12 mouse cellular contexts compared by ENCODE assay signal in genomic region chr13:90152536-90153273, GRCm38 (mm10).
DNase-seq lines count a peak whose midpoint lies in the region; TF ChIP-seq lines count a peak whose summit lies in the region.
"Had no signal": no experiment of that assay in that cellular context is flagged by ENCODE, and none has a peak within 500 bp of the region (broad histone marks: within the 10 kb centered on the region; RNA-seq: fewer than 3 reads in every experiment).

No protein-coding gene starts in this region.

- no peak for TF ChIP-seq CTCF in heart, adult 2 months (IDR thresholded peaks at IDR 0.05)

- no peak for TF ChIP-seq EP300 in heart, adult 2 months (IDR thresholded peaks at IDR 0.05; ENCODE audit: insufficient read depth, low read depth, low read length)

- intact Hi-C loops in heart, postnatal 10 days (cut with DNase I), result no loop called here
- intact Hi-C loops in heart, adult 2 months (cut with DNase I), result no loop called here

- H3K27me3 ChIP-seq in limb, embryonic 10.5 days (ENCODE audit: low read depth, poor library complexity, severe bottlenecking), result no peaks in the 10 kb centered on the region
- H3K27me3 ChIP-seq in heart, adult 2 months (ENCODE audit: control insufficient read depth, insufficient read depth, low read length), result no peaks in the 10 kb centered on the region

- TF ChIP-seq POLR2A in heart, adult 2 months (IDR thresholded peaks at IDR 0.05; ENCODE audit: insufficient read depth, low read depth, low read length), result no peak

- no peaks in the 10 kb centered on the region for H3K79me2 ChIP-seq in heart, adult 2 months (replicated peaks; ENCODE audit: control insufficient read depth, insufficient read depth, low read length)

- H3K27ac ChIP-seq in limb, embryonic 10.5 days, result peak overlapping the region; percentile 42; the same call in 1 of the 2 replicates
- H3K27ac ChIP-seq in heart, adult 2 months, result no peak overlapping the region

- H3K36me3 ChIP-seq in limb, embryonic 10.5 days, result no peaks in the 10 kb centered on the region
- H3K36me3 ChIP-seq in heart, adult 2 months (ENCODE audit: control insufficient read depth, insufficient read depth, low read length), result no peaks in the 10 kb centered on the region

- WGBS in limb, embryonic 10.5 days, result 63% methylated on average over 7 of the region's 7 CpGs
- WGBS in heart, adult 2 months, result 57% methylated on average over 7 of the region's 7 CpGs

- no peak overlapping the region for H3K9ac ChIP-seq in heart, adult 2 months (ENCODE audit: low read depth, low read length)

- peaks cover 7% of the 10 kb centered on the region for H3K4me1 ChIP-seq in limb, embryonic 10.5 days
- H3K4me1 ChIP-seq in heart, adult 2 months (ENCODE audit: control insufficient read depth, insufficient read depth, low read length), result no peaks in the 10 kb centered on the region

- H3K4me3 ChIP-seq in limb, embryonic 10.5 days, result no peak overlapping the region
- H3K4me3 ChIP-seq in heart, adult 2 months, result no peak overlapping the region

- H3K9me3 ChIP-seq in limb, embryonic 10.5 days (replicated peaks), result no peaks in the 10 kb centered on the region

- peak; percentile 12 to 15 for DNase-seq in heart, postnatal 10 days
- no peak for DNase-seq in heart, adult 9 months (ENCODE audit: low spot score in 2 of 2)
- DNase-seq in right cerebral cortex, postnatal 14 days, result peak; percentile 10
- DNase-seq in right cerebral cortex, postnatal 36 days (ENCODE audit: low spot score in 2 of 2), result no peak
- peak; percentile 35 for DNase-seq in limb, embryonic 10.5 days (ENCODE audit: low spot score)
- no peak for DNase-seq in adrenal gland, postnatal 10 days
- no peak for DNase-seq in heart, adult 2 months
- DNase-seq in adrenal gland, adult 8-10 months, result no peak
- DNase-seq: B cell, adult 2 months; cerebellum, postnatal 36 days; heart, adult 18-20 months; thymus, postnatal 36 days had no signal

Comparison
In these comparisons a context has a peak if more than half of its experiments do, and no peak if none do; other contexts are left out.
1. DNase-seq: peak in heart, postnatal 10 days (2 of 2), right cerebral cortex, postnatal 14 days (single experiment) and limb, embryonic 10.5 days (single experiment); none in heart, adult 9 months (0 of 2), right cerebral cortex, postnatal 36 days (0 of 2), adrenal gland, postnatal 10 days (single experiment), heart, adult 2 months (0 of 2) and adrenal gland, adult 8-10 months (single experiment).